Mouse (Mus musculus) frontal cortex, adult (tissue): ENCODE data around the gene Eras.
"Not testable (repeated sequence)": the region's sequence is repeated elsewhere in the genome, so short reads cannot be mapped to it uniquely, and the experiment has no call there.

ENCODE experiments used
- ATAC-seq: cut with Nextera tagmentation; 2 replicates; pipeline ENCODE4 v1.9.2; 2017; ENCODE audit warnings: mild to moderate bottlenecking, moderate library complexity, mixed read lengths; ENCODE audit not compliant: low TSS enrichment

The Eras gene

DNA sequence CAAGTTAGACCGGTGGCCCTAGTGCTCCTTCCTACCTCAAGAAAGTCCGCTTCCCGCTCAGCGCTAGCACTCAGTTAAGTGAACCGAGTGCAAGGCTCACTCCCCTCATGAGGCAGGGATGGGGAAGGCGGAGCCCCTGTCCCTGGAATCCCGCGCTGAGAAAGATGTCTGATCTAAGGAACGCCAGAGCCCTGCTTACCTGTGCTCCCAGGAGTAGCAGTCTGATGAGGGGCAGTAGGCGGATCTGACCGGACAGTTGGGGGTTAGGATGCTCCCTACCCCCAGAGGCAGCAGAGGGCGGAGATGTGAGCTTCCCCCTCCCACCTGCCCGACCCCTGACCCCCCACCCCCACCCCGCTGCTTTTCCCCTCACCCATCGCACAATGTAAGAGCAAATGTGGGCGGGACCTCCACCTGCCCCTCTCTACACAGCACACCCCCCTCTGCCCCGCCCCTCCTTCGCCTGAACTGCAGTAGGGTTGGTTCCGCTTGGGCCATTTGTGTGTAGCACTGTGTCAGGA, at the start of gene Eras:
Gene Eras, minus strand, starts transcription at position 338 of the 521 bp plus-strand sequence.
- ATAC-seq = no peak

DNA sequence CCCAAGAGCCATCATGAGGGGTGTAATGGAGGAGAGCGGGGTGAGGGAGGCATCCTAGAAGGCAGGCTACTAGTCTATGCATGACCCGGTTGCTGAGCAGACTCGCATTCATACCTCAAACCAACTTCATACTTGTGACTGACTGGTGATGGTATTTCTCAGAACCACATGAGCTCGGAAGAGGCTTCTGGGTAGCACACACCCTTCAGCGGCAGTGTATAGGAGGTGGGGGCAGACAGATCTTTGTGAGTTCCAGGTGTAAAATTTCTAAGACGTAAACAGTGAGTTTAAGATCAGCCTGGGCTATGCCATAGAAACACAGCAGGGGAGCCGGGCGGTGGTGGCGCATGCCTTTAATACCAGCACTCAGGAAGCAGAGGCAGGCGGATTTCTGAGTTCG, 49.5 kb upstream of the Eras start, which contains the start of gene Gata1:
Gene Gata1, minus strand, starts transcription at position 180 of the 400 bp plus-strand sequence.
- no peak for ATAC-seq

DNA sequence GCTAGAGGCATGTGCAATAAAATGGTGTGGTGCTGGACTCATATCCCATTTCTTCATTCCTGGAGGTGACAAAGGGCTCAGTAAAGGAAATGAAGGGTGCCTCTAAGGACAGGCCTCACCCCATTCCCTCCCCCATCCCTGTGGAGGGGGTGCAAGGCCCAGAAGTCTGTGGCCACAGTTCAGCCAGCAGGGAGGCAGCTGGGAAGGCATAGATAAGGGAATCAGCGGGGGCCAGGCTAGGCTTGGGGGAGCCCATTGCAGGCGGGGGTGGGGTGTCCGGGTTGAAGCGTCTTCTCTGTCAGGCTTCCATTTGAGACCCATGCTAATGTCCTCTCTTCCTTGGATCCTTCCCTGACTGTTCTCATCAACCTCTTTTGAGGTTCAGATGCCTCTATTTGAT, 42.9 kb upstream of the Eras start:
- ATAC-seq = no peak

DNA sequence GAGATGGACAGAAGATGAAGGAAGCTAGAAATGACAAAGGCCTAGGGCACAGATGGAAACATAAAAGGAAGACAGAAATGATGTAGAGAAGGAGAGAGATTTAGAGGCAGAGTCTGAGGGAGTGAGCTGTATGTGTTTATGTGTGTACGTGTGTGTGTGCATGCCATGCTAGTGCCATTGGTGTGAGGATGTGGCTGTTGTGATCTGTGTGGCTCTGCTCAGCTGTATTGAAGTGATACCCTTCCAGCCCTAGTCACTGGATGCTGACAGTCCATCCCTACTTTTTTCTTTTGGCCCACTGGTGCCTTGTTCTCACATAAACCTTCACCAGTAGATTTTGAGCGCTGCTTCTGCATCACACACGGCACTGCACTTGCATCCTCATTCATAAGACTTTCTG, 40.5 kb upstream of the Eras start:
- no peak for ATAC-seq

DNA sequence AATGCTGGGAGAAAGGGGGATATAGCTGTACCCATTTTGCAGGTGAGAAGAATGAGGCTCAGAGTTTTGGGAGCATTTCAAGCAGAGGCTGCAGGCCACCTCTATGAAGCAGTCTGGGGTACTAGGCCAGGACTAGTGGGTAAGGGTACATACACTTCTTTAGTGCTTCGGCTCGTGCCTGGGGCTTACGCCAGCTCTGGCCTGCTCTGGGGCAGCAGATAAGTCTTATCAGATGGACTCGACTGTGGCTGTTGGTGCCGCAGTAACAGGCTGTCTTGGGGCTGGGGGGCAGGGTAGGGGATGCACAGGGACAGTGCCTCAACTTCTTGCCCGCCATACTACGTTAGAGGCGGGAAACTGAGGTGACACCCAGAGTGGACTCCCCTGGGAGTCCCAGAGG, 39.8 kb upstream of the Eras start:
- ATAC-seq = no peak

DNA sequence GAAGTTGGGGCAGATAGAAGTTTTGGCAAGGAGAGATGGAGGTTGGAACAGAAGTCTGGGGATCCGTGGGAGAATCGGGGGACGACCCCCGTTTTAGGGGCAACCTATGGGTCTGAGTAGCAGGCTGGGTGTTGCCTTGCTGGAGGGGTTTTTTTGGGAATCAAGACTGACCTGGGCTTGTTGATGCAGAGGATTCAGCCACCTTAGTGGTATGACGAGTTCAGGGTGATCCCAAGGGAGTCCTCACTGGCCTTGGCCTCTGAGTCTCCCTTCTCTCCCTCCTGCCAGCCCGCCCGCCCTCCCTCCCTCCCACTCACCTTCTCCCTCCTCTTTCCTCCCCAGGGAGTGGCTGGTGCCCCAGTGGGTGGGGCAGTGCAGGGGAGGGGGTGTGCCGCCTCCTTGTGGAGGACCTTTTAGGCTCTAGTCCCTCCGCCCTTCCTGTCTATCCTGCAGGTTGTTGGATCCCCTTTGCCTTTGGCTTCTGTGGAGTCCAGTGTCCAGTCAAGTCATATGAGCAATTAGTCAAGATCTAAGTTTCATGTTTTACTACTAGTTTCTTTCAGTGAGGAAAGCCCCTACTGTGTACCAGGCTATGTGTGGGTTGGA, 39.3 kb upstream of the Eras start:
- no peak for ATAC-seq

DNA sequence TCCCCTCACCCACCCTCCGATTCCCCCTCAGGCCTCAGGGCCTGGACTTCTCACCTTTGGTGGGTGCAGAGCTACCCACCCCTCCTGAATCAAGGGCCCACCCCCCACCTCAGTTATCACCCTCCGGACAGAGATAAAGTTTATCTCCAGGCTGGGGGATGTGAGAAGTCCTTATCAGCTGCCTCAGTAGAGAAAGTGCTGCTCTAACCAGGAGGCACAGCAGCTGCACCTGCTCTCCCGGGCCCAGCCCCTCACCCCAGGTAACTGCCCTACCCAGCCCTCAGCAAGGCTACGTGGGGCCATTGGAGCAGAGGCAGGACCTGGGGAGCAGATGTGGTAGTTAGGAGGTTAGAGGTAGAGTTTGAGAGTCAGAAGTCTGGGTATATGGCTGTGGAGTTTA, 37.8 kb upstream of the Eras start:
- ATAC-seq = no peak

DNA sequence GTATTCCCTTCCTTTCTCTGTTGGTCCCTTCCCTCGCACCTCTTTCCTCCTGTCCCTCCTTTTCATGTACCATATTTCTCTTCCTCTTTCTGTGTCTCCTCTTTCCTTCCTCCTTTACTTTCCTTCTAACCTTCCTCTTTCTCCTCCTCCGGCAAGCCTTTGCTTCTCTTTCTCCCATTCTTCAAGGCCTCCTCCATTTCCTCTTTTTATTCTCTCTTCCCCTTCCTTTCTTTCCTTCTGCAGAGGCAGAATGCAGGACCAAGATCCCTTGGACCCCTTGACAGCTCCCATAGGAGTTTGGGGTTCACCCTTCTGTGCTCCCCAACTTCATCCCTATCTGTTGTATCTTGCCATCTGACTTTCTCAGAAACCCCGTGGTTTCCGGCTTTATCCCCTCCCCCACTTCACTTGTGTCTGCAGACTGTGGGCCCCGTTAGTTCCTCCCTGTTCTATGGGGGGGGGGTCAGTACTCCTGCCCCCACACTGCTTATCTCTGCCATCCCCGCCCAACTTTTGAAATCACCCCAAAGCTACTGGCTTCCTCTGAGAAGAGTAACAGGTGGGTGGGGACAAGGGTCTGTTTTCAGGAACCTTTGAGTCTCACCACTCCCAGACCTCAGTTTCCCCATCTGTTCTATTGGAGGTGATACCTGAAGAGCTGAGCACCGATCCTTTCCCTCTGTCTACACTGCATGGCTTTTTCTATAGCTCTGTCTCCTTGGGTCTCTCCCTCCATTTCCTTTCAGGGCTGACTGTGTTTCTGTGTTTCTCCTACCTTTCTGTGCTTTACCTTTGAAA, 35.6 kb upstream of the Eras start:
- no peak for ATAC-seq

DNA sequence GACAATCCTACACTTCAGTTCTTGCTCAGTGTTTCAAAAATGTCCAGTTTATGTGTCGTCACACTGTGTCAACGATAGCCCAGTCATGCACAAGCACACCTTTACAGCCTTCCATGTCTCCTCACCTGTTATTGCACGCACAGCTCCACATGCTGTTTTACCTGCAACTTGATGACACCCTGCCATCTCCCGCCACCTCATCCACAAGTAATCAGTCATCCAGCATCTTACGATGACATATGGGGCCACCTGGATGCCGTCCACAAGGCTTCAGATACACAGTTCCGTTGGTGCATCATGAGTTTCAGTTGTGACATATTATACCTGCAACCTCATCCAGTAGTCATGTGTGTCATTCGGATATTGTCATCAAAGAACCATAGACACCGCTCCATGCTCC, 30.5 kb upstream of the Eras start:
- ATAC-seq = no peak

DNA sequence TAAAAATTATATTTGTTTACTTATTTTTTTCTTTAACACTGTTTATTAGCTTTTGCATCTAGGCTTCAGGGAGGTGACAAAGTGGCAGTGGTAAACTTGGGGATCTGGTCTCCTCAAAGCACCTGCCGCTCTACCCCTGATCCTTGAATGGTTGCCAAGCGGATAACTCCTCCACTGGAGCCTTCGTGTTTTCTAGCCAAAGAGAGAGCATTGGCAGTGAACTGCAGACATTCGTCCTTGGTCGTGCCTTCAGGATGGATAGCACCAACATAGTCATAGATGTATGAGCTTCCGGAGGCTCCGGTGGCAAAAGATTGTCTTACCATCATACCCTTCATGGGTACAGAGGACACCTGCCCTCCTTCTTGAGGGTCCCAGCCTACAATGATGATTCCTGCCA, 21.7 kb upstream of the Eras start:
- no peak for ATAC-seq

DNA sequence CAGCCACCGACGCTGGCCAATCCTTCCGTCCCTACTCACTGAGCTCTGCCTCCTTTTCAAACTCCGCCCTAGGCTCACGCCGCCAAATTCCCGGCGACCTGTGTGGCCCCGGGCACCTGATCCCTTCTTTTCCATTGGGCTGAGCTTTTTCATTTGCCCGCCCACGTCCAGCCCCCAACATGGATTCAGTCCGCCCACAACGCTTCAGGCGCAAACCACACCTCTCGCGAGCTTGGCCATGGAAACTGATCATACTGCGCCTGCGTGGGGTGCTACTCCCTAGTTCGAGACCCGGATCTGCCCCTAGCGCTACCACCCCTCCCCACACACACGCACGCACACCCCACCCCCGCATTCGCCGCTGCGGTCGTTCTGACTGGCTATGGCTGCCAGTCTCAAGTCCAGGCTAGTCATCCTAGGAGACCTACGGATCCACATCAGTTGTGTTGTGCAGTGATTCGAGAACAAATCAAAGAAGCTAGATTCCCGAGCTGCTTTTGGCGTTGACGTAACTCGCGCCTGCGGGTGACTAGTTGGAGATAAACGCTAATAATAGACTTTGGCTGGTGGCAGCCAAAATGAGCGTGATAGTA, 19.6 kb upstream of the Eras start:
- ATAC-seq = peak; percentile 99

DNA sequence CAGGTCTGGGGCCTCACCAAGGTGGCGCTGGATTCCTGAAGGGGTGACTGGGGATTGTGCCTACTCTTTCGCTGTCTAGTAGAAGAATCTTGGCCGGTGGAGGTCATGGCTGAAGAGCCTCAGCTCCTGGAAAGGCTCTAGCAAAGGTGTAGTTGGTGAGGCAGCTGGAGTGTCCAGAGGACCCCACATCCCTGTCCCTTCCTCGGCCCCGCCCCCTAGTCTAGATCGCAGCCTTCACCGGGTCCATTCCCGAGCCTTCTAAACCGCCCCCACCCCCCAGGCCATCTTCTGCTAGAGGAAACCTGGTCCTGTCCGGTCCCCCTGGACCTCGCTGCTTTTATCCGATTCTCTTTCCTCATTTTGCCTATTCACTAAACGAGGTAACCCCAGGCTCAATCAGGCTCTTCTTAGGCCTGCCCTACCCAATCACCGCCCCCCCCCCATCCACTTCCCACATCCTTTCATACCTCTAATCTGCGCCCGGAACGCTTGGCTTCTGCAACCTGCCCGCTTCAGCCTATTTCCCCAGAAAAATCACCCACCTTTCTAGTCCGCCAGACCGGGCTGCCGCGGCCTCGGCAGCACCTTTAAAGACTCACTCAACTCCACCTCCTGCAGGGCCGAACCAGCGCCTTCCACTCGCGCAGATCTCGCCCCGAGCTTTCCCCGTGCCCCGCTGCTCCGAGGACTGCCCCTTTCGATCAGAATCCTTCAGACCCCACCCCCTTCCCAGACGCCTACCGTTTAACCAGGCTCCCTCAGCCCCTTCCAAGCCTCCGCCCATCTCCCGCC, 18.9 kb upstream of the Eras start, which contains the start of gene Hdac6:
Gene Hdac6, minus strand, starts transcription at position 782 of the 792 bp plus-strand sequence.
- ATAC-seq = no peak

DNA sequence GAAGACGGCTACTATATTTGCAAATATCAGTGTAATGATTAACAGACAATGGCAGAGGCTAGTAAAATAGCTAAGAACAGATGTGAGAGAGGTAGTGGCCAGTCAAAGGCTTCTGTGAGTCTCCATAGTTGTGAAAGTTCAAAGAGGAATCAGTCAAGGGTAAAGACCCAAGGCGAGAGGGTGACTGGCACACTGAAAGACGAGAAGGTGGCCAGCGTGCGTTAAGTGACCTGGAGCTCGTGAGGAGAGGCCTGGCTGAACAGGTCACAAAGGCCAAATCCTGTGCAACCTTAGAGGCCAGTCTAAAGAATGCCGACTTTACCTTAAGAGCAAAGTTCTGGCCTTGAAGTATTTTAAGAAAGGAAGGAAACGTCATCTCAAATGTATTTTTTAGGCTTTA, 17.2 kb upstream of the Eras start:
- no peak for ATAC-seq

DNA sequence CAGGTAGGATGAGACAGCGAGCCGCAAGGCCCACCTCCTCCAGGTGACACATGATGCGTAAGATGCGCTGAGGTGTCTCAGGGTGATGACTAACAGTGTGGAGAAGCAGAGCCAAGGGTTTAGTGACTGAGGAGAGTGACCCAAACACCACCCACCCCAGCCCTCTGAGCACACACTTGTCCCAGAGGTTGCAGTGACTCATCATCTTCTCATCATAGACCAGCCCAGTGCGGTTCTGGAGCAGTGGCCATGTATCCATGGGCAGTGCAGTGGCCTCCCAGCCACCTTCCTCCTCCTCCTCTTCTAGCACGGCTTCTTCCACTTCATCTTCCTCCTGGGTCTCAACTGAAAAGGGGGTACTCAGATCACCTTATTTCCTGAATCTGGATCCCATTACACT, 9.3 kb upstream of the Eras start:
- ATAC-seq = no peak

DNA sequence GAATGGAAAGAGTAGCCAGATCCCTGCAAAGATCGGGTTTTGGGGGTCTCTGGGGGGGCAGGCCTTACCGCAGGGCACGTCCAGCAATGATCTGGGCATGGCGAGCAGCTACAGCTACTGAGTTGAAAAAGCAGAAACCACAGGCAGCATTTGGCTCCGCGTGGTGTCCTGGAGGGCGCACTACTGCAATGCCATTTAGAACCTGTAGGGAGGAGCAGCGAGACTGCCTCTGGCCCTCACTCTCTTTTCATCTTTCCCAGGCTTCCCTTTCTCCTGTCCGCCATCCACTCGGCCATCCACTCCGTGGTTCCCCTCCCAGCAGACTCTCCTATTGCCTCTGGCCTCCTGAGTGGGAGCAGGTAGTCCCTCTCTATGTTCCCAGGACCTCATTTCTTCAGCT, 8.5 kb upstream of the Eras start:
- no peak for ATAC-seq

DNA sequence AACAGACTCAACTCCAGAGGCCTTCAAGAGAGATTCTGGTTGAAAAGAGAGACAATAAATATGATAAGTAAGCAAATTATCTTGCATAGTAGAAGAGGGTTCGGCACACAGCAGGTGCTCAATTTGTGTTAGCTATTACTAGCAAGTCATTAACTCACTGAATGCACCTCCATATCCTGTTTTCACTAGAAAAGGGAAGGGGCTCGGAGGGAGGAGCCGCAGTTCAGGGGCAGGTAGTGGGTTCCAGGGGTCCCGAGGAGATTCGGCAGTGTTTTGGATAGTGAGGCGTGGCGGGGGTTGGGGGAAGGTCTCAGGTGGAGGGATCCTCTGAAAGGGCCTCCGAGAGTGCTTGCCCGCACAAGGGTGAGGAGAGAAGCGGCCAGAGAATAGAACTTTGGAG, 1.3 kb downstream of the Eras start:
- ATAC-seq = no peak

DNA sequence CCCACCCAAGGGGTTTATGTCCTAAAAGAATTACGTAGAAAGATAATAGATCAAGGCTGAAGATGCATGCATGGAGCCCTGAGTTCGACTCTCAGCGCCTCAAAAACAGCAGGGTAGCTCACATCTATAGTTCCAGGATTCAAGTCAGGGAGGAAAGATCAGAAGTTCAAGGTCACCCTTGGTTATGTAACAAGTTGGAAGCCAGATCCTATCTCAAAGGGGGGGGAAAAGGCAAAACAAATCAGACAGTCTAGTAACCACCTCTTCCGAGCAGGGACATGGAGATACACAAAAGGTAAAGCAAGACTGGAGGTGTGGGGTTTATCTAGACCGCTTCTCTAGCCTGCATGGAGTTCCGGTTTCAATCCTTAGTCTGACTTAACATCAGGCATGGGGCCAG, 2.1 kb downstream of the Eras start:
- ATAC-seq = no peak

DNA sequence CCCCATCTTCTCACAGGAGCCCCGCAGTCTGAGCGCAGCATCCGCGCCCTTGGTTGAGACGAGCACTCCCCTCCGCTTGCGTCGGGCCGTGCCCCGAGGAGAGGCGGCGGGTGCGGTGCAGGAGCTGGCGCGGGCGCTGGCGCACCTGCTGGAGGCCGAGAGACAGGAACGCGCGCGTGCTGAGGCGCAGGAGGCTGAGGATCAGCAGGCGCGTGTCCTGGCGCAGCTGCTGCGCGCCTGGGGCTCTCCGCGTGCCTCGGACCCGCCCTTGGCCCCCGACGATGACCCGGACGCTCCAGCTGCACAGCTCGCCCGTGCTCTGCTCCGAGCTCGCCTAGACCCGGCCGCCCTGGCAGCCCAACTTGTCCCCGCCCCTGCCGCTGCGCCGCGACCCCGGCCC, 6.4 kb downstream of the Eras start:
- 0 out of 2 replicates have a peak, but pooled peaks have one; percentile 11 for ATAC-seq

DNA sequence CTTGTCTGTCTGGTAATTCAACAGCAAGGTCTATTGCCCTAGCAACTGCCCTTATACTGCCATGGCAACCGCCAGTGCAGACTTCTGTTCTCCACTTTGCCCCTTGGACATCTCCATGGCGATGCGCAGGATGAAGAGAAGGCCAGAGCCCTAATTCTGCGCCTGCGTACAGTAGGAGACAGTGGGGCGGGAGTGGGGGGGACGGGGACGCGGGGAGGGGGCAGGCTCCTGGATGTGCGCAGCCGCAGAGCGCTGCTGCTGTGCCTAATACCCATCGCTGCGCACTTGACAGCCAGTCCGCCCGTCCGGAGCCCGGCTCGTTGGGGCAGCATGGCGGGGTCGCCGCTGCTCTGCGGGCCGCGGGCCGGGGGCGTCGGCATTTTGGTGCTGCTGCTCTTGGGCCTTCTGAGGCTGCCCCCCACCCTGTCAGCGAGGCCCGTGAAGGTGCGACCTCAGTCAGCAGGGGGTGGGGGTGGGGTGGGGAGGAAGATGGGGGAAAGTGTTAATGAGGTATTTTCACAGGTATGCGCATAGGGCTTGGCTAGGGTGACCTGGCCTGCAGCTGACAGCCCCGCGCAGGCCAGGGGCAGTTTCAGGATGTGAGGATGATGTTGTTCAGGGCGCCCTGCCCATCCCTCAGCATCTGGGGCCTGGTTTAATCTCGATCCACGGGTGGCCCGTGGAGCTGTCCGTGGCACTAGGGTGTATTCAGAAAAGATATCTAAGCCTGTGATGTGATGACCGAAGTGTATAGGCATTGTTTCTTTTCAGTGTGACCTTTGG, 8.6 kb downstream of the Eras start, which contains the start of gene Pcsk1n:
Gene Pcsk1n, plus strand, starts transcription at position 222 of the 783 bp plus-strand sequence.
- peak; percentile 79 for ATAC-seq

DNA sequence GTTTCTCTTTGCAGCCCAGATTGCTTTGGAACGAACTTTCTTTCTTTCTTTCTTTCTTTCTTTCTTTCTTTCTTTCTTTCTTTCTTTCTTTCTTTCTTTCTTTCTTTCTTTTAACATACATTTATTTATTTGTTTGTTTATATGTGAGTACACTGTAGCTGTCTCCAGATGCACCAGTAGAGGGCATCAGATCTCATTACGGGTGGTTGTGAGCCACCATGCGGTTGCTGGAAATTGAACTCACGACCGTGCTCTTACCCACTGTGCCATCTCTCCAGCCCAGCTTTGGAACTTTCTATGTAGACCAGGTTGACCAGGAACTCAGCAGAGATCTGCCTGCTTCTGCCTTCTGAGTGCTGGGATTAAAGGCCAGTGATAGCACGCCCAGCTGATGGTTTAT, 10.4 kb downstream of the Eras start:
- ATAC-seq = not testable (repeated sequence)

DNA sequence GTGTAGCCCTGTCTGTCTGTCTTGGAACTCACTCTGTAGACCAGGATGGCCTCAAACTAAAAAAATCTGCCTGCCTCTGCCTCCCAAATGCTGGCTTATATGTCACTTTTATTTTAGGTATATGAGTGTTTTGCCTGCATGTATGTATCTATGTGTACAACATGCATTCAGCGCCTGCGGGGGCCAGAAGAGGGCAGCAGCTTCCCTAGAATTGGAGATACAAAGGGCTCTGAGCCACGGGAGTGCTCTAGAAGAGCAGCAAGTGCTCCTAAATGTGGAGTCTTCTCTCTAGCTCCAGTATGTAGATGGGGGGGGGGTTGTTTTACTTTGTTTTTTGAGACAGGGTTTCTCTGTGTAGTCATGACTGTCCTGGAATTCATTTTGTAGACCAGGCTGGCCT, 12.7 kb downstream of the Eras start:
- ATAC-seq = peak; percentile 45; the same call in 1 of the 2 replicates
